Mouse (Mus musculus): ENCODE results near the gene Trap1a.
A peak's percentile ranks its signal among the peaks of the same experiment; 100 is the strongest.
"Not testable (repeated sequence)": the region's sequence is repeated elsewhere in the genome, so short reads cannot be mapped to it uniquely, and the experiment has no call there.

Gene Trap1a

DNA sequence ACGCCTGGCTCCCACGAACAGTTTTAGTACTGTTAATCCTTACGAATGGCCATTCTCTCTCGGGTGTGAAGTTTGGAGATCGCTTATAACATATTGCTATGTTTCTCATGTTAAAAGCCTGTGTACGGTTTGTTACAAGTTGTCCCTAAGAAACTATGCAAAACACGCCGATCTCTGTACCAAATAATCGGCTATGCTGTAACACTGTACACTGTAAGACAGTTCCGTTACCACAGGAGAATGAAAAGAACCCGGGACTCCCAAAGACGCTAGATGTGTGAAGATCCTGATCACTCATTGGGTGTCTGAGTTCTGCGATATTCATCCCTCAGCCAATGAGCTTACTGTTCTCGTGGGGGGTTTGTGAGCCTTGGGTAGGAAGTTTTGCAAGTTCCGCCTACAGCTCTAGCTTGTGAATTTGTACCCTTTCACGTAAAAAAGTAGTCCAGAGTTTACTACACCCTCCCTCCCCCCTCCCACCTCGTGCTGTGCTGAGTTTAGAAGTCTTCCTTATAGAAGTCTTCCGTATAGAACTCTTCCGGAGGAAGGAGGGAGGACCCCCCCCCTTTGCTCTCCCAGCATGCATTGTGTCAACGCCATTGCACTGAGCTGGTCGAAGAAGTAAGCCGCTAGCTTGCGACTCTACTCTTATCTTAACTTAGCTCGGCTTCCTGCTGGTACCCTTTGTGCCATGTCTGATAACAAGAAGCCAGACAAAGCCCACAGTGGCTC lies at the start of gene Trap1a:
Gene Trap1a (plus strand): TSS at position 421 of the 732 bp plus-strand sequence.
- DNase-seq = no peak

DNA sequence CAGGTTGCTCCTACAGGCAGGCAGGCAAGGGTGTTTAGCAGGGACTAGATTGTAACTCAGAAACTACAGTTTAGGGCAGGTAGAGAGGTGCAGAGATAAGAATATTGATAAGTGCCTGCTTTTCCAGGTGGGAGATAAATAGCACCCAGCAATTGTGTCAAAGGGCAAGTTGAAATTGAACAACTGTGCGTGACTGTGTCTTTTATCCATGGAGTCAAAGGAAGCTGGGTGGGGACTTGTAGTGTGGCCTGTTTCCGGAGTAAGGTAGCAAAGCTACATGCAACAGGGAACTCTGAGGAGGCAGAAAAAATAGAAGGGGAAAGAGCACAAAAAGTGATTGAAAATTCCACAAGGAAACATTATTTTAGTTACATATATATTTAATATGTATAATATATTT lies 40.4 kb upstream of the Trap1a start:
- no peak for DNase-seq

DNA sequence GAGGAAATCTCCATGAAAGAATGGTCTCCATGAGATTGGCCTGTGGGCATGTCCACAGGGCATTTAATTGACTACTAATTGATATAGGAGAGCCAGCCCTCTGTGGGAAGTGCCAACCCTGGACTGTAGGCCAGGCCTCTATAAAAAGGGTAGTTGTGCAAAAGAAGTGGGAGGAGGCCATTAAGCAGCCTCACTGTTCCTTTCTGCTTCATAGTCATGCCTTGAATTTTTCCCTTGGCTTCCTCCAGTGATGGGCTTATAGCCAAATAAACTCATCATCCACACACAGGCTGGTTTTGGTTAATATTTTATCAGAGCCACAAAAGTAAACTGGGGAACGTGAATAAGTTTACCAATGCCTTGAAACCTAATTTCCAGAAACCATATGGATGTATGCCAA lies 38.2 kb upstream of the Trap1a start:
- DNase-seq = no peak

DNA sequence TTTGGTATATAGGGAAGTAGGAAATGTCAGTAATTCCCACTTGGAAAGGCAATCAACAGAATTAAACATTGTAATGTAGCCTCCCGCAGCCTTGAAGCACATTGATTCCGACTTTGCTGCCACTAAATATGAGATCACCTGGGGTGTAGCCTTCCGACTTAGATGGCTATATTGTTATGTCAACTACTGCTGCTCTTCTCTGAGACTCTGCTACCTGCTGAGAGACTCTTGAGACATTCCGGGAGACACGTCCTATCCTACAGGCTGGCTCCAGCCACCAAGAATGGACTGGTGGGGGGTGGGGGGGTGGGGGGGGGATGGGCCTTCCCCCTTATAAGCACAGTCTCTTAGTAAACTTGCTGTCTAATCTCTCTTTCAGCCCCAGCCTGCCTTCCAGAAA lies 16.1 kb upstream of the Trap1a start:
- not testable (repeated sequence) for DNase-seq

DNA sequence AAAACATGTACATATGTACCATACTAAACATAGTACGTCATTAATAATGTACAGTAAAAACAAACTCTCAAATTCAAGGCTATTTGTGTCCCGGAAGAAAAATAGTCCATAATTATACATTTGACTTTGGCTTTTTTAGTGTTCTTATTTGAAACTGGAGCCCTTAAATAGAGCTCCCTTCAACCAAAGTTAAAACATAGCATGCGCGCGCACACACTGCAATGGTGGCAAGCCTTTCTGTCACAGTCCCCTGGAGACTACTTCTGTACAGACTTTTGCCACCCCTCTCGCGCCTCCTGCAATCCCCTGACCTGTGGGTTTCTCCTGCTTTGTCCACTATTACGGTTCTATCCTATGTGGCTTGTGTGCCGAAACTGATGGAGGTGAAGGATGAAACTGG lies 900 bp upstream of the Trap1a start:
- DNase-seq = no peak

DNA sequence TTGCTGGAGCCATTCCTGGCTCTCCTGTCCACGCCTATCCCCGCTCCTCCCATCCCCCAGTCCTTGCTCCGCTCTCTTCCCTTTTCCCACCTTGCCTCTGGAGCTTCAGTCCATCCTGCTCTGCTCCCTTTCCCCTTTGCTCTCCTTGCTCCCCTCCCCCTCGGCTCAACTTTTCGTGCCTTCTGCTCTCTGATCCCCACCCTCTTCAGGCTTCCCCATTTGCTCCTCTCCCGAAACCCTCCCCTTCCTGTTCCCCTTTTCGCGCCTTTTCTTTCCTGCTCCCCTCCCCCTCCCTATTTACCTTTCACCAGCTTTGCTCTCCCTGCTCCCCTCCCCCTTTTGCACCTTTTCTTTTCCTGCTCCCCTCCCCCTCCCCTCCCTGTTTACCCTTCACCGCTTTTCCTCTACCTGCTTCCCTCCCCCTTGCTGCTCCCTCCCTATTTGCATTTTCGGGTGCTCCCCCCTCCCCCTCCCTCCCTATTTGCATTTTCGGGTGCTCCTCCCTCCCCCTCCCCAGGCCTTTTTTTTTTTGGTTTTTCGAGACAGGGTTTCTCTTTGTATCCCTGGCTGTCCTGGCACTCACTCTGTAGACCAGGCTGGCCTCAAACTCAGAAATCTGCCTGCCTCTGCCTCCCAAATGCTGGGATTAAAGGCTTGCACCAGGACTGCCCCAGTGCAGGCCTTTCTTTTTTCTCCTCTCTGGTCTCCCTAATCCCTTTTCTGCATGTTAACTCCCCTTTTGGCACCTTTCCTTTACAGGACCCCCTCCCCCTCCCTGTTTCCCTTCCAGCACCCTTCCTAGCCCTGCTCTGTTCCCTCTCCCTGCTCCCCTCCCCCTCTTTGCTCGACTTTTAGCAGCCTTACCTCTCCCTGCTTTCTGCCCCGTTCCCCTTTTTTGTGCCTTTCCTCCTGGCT lies 1.3 kb downstream of the Trap1a start:
- DNase-seq = no peak

DNA sequence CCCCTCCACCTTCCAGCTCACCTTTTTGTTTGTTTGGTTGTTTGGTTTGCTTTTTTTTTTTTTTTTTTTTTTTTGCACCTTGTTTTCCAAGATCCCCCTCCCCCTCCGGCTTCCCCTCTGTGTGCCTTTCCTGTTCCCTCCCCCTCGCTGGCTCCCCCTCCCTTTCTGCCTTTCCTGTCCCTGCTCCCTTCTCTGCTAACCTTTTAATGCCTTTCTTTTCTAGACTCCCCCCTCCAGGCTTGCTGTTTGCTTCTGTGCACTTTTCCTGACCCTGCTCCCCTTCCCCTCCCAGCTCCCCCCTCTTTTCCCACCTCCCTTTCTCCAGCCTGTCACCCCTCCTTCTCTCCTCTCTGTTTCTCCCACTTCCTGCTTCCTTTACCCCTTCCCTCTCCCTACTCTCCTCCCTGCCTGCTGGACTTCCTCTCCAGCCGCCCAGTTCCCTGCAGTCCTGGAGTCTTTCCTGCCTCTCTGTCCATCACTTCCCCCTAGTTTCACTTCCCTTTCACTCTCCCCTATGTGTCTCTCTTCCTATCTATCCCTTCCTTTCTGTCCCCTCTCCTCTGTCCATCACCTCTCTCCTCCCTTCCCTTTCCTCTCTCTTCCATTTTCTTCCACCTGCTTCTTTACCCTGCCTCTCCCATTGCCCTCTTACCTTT lies 2.1 kb downstream of the Trap1a start:
- no peak for DNase-seq

DNA sequence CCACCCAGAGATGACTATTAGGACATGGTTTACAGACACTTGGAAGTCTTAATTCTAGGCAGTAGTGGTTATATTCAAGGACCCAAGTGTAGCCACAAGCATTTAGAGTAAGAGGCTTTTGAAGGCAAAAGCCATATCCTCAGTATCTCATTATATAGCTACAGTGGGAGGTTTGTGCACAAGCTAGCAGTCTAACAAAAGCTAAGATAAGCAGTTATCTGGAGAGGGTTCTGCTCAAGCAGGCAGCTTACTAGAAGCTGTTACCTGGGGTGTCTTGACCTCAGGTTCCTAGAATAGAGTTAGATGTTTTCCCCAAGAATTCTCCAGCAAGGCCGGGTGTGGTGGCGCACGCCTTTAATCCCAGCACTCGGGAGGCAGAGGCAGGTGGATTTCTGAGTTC lies 6.1 kb downstream of the Trap1a start:
- no peak for DNase-seq

DNA sequence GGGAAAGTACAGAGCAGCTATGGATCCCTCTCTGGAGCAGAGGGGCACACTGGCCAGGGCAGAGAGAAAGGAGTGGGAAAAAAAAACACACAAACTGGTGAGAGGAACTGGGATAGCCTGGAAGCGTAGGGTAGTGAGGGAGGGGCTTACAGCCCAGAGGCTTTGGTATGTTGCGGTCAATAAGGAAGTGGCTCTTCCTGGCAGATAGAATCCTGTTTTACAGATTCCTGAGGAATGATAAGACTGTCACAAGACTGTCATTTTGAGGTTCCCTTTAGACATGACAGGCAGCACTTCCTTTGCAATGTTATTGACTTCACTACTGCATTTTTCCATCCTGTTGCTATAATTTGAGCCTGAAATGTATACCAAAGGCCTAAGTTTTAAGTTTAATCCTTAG lies 7.7 kb downstream of the Trap1a start:
- DNase-seq = no peak

DNA sequence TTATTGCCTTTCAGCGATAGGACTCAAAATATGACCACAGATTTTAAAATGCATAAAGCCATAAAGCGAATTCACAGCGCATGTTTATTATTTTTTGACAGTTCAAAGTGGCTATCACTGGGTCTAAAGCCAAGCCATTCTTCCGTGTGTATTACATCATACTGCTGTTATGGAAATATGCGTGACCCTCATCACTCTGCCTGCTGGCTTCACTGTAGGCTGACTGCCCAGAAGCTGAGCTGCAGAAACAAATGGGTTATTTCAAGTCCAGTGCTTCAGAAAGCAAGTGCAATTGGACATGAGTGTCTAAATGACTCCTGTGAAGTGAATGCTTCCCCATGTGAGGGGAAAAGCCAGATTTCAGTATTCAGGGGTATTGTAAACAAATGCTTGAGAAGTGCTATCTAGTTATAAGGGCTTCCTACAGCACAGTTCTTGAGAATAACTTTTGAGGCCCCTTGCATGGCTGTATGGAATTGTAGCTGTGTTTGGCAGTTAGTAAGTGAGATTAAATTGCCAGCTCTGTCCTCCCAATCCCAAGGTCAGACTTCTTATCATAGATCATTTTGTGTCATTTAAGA lies 18.8 kb downstream of the Trap1a start:
- peak in 1 of 2 experiments; percentile 58 for DNase-seq

DNA sequence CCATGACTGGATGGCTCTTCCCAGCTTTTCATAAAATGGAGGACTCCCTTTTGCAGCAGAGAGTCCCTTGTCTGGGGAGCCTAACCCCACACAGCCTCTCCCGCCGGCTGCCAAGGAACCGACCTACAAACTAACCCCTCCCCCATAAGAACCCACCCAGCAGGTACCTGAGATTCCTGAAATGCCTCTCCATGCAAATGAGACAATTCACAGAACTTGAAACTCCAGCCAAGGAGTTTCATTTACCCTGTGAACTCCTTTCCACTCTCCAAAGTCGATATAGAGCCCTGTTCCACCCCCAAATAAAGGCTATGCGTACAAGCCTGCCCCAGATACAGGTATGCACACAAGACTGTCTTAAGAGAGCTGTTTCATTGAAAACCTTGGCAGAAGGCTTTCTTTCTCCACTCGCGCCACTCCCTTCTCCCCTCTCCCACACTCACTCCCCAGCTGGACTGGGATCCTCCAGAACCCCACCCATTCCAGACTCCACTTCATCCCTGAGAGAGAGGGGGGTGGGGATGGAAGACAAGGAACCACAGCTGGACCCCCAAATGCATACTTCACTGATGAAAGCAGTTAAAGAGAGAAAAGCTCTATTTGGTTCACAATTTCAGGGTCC lies 24.3 kb downstream of the Trap1a start:
- DNase-seq = peak in 1 of 2 experiments; percentile 24

DNA sequence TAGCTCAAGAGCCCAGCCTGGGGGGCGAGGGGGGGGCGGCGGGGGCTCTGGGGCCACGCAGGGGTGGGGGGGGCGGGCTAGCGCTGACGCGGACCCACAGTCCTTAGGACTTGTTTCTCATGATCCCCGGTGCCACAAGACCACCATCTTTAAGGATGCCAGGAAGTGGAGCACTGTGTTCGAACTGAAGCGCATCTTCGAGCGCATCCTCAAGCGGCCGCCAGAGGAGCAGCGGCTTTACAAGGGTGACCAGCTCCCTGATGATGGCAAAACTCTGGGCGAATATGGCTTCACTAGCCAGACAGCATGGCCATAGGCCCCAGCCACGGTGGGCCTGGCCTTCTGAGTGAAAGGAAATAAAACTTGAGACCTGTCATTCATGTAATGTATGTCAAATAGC lies 24.9 kb downstream of the Trap1a start:
- no peak for DNase-seq

DNA sequence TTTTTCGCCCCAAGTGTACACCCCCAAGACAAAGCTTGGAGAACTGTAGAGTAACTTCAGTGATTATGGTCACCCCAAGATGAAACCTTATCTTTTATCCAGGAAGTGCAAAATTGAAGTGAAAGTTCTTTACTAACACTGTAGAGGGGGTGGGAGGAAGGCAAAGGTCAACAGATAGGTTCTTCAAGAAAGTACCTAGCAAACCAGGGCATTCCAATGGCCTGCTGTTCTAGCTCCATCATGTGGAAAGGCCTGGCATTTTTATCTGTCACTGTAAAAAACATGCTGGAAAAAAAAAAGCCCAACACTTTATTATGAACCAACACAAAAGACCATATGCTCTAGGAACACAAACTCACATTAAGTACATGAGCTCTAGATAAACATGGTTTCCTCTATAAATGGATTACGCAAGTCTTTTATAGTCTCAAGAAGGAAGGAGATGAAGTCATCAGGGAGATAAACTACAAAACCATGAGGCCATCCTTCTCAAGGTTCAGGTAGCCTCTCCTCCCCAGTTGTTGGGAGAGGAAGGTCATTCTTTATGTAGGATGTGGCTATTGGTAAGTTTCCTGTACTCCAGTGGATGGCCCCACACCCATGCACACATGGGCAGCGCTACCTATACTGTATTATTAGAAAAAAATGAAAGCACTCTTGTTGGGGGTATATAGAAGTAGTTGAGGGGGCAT lies 33.5 kb downstream of the Trap1a start:
- DNase-seq = no peak

DNA sequence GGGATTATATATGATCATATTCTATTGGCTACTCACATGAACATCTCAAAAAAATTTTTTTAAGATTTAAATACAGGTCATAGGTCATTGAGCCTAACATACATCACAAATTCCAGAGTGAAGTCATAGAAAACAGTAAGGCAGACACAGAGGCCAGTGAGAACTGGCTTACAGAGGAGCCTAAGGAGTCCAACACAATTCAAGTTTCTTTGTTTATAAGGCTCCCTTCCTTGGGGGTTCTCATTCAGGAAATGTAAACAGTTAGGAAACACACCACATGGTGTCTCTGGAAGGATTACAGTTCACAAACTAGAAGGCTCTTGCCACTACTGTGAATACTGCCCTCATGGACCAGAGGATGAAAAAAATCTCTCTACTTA lies 34.0 kb downstream of the Trap1a start:
- DNase-seq = no peak

DNA sequence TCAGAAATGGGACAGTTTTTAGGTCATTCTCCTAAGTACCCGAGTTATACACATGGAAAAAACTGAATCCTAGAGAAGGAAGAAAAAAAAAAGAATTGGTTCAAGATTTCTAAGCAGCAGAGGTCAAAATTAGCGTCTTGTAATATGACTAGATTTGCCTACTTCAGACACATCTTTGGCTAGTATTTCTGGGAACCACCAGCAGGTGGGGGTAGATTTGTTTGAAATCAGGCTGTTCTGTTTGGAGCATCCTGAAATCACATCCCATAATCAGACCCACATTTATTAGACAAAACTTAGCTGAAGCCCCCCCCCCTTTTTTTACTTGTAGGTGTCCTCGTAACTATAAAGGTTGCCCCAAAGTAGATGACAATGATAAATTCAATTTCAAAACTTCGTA lies 35.6 kb downstream of the Trap1a start:
- DNase-seq = peak in 1 of 2 experiments; percentile 14

DNA sequence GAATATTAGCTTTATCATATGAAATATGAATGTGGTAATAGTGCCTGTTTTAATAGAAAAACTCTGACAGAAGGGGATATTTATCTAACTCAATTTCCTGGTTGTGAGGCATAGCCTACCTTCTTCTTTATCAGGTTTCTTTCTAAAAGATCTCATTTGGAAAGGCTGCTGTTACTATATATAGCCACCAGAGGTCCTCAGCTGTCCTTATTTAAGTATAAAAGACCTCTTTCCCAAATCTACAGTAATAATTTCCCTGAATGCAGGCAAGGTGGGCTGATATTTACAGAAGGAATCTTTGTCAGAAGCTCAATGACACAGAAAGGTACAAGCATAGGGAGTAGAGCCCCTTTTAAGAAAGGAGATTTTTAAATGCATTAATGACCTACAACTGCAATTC lies 39.2 kb downstream of the Trap1a start:
- DNase-seq = no peak

Data from lung, postnatal 4 days (tissue).